Mouse (Mus musculus) intestine, postnatal 0 days (tissue): Measurements from ENCODE around the gene Tmcc3. TPM values are rescaled to one million over a fixed set of nuclear protein-coding genes. Genes with fewer than 3 reads are reported as not detected.
"Not testable (repeated sequence)": the region's sequence is repeated elsewhere in the genome, so short reads cannot be mapped to it uniquely, and the experiment has no call there.

ENCODE experiments used
- ATAC-seq: fragments of 200-750 bp; cut with Nextera tagmentation; 2 replicates; pipeline ENCODE4 v1.8.0; 2017; ENCODE audit warnings: mild to moderate bottlenecking, moderate TSS enrichment, moderate library complexity
- H3K27ac ChIP-seq: fragments of 300-500 bp; sonication (generic); 2 replicates; pipeline ENCODE4 v1.5.1; 2014; ENCODE audit warnings: mild to moderate bottlenecking, low read depth, low read length, moderate library complexity
- H3K27me3 ChIP-seq: fragments of 300-500 bp; sonication (generic); replicated peaks from 2 replicates; pipeline ENCODE4 v1.6.1; 2014; ENCODE audit warnings: low read length, mixed read lengths; ENCODE audit not compliant: control insufficient read depth, insufficient read depth
- H3K36me3 ChIP-seq: fragments of 300-500 bp; sonication (generic); 2 replicates; pipeline ENCODE4 v1.6.1; 2014; ENCODE audit warnings: mild to moderate bottlenecking, moderate library complexity; ENCODE audit not compliant: control insufficient read depth, insufficient read depth
- H3K4me1 ChIP-seq: fragments of 300-500 bp; sonication (generic); replicated peaks from 2 replicates; pipeline ENCODE4 v1.6.1; 2014; ENCODE audit warnings: antibody characterized with exemption, low read length, mixed read lengths; ENCODE audit not compliant: control insufficient read depth, insufficient read depth
- H3K4me2 ChIP-seq: fragments of 300-500 bp; sonication (generic); replicated peaks from 2 replicates; pipeline ENCODE4 v1.6.1; 2014; ENCODE audit warnings: low read depth, mild to moderate bottlenecking, moderate library complexity
- H3K4me3 ChIP-seq: fragments of 300-500 bp; sonication (generic); 2 replicates; pipeline ENCODE4 v1.5.1; 2014; ENCODE audit warnings: low read depth, low read length
- H3K9ac ChIP-seq: fragments of 300-500 bp; sonication (generic); 2 replicates; pipeline ENCODE4 v1.6.1; 2014; ENCODE audit warnings: mild to moderate bottlenecking, low read depth, low read length
- H3K9me3 ChIP-seq: fragments of 300-500 bp; sonication (generic); 2 replicates; pipeline ENCODE4 v1.6.1; 2016; ENCODE audit warnings: mixed run types; ENCODE audit not compliant: control insufficient read depth
- CTCF ChIP-seq: sonication (generic); IDR thresholded peaks from 2 replicates; pipeline ENCODE4 v1.5.1; 2016; ENCODE audit warnings: low read depth, mild to moderate bottlenecking, control low read depth, antibody characterized with exemption, moderate library complexity
- WGBS: fragments of 180-500 bp; shearing (Covaris S2); extraction: QIAGEN DNeasy Blood & Tissue Kit; methylation state at CpG from one replicate; pipeline ENCODE4 v1.1.7; 2014; 5-methylcytosine and 5-hydroxymethylcytosine counted together
- polyA plus RNA-seq: library from polyadenylated mRNA; unstranded; fragments of >200 nt; fragmentation: Nextera tagmentation; extraction: Ambion mirVana; gene quantifications from 2 replicates; pipeline ENCODE4 v1.2.1, GENCODE M21; 2015

Tmcc3 gene
- polyA plus RNA-seq, 1 experiment from 2014 or later = 10.0 TPM

- no peak overlapping the region for H3K4me2 ChIP-seq
- no peak overlapping the region for H3K4me3 ChIP-seq
- H3K9ac ChIP-seq = no peak overlapping the region
- H3K4me1 ChIP-seq = no peaks in the 10 kb centered on the region
- TF ChIP-seq CTCF = no peak
- H3K27ac ChIP-seq = no peak overlapping the region
- H3K27me3 ChIP-seq = no peaks in the 10 kb centered on the region
- no peaks in the 10 kb centered on the region for H3K9me3 ChIP-seq
- 59% methylated on average over 4 of the region's 4 CpGs for WGBS
- no peak for ATAC-seq
- H3K36me3 ChIP-seq = peaks cover 31% of the 10 kb centered on the region
Measured at GRCm38 (mm10) chr10:94583714-94584113, 272.0 kb downstream of the Tmcc3 start.

GRCm38 (mm10) chr10:94584851-94585359 lies 273.2 kb downstream of the Tmcc3 start:
- no peak overlapping the region for H3K4me3 ChIP-seq
- TF ChIP-seq CTCF = no peak
- WGBS = 53% methylated on average over 17 of the region's 17 CpGs
- H3K27ac ChIP-seq = no peak overlapping the region
- no peak overlapping the region for H3K4me2 ChIP-seq
- H3K4me1 ChIP-seq = no peaks in the 10 kb centered on the region
- no peak overlapping the region for H3K9ac ChIP-seq
- no peaks in the 10 kb centered on the region for H3K27me3 ChIP-seq
- no peak for ATAC-seq
- no peaks in the 10 kb centered on the region for H3K9me3 ChIP-seq
- H3K36me3 ChIP-seq = peaks cover 28% of the 10 kb centered on the region

GRCm38 (mm10) chr10:94585819-94586218 lies 274.1 kb downstream of the Tmcc3 start:
- no peak overlapping the region for H3K4me3 ChIP-seq
- no peak for TF ChIP-seq CTCF
- no peaks in the 10 kb centered on the region for H3K27me3 ChIP-seq
- WGBS = 72% methylated on average over 8 of the region's 8 CpGs
- no peaks in the 10 kb centered on the region for H3K4me1 ChIP-seq
- no peak overlapping the region for H3K9ac ChIP-seq
- H3K4me2 ChIP-seq = no peak overlapping the region
- peaks cover 23% of the 10 kb centered on the region for H3K36me3 ChIP-seq
- H3K27ac ChIP-seq = no peak overlapping the region
- H3K9me3 ChIP-seq = no peaks in the 10 kb centered on the region
- no peak for ATAC-seq

GRCm38 (mm10) chr10:94588976-94589375 lies 277.2 kb downstream of the Tmcc3 start:
- no peak for ATAC-seq
- peaks cover 13% of the 10 kb centered on the region for H3K36me3 ChIP-seq
- no peaks in the 10 kb centered on the region for H3K9me3 ChIP-seq
- no peak overlapping the region for H3K27ac ChIP-seq
- WGBS = 89% methylated on average over 5 of the region's 5 CpGs
- H3K4me3 ChIP-seq = no peak overlapping the region
- no peak overlapping the region for H3K9ac ChIP-seq
- no peaks in the 10 kb centered on the region for H3K27me3 ChIP-seq
- no peak for TF ChIP-seq CTCF
- no peak overlapping the region for H3K4me2 ChIP-seq
- H3K4me1 ChIP-seq = no peaks in the 10 kb centered on the region

- no peak for ATAC-seq
- no peaks in the 10 kb centered on the region for H3K27me3 ChIP-seq
- no peaks in the 10 kb centered on the region for H3K4me1 ChIP-seq
- WGBS = 76% methylated on average over 9 of the region's 9 CpGs
- no peak overlapping the region for H3K4me3 ChIP-seq
- H3K4me2 ChIP-seq = no peak overlapping the region
- H3K36me3 ChIP-seq = no peaks in the 10 kb centered on the region
- no peaks in the 10 kb centered on the region for H3K9me3 ChIP-seq
- H3K9ac ChIP-seq = no peak overlapping the region
- no peak for TF ChIP-seq CTCF
- no peak overlapping the region for H3K27ac ChIP-seq
Measured at GRCm38 (mm10) chr10:94595705-94596104, 284.0 kb downstream of the Tmcc3 start.

GRCm38 (mm10) chr10:94599846-94600245 lies 288.1 kb downstream of the Tmcc3 start:
- H3K4me3 ChIP-seq, H3K4me1 ChIP-seq, ATAC-seq, H3K4me2 ChIP-seq, H3K9ac ChIP-seq, H3K27me3 ChIP-seq, H3K9me3 ChIP-seq, H3K27ac ChIP-seq, H3K36me3 ChIP-seq: not testable (repeated sequence)
- WGBS = 76% methylated on average over 1 of the region's 2 CpGs

GRCm38 (mm10) chr10:94601034-94601433 lies 289.3 kb downstream of the Tmcc3 start:
- Histone ChIP-seq H3K9ac (no peak overlapping the region), H3K4me1 (no peaks in the 10 kb centered on the region), H3K4me3 (no peak overlapping the region), H3K4me2 (no peak overlapping the region), H3K27me3 (no peaks in the 10 kb centered on the region), H3K36me3 (no peaks in the 10 kb centered on the region), H3K27ac (no peak overlapping the region), H3K9me3 (no peaks in the 10 kb centered on the region)
- TF ChIP-seq CTCF = no peak
- ATAC-seq = no peak
- WGBS = 82% methylated on average over 6 of the region's 6 CpGs
